Mouse (Mus musculus): ENCODE measurements around the gene Meioc.
"Not testable (repeated sequence)": the region's sequence is repeated elsewhere in the genome, so short reads cannot be mapped to it uniquely, and the experiment has no call there.

GRCm38 (mm10) chr11:102702206-102702605 is 38.7 kb downstream of the Meioc start:
- TF ChIP-seq CTCF (IDR thresholded peaks at IDR 0.05; ENCODE audit: control insufficient read depth, insufficient read depth, insufficient replicate concordance, low read depth, low read length); POLR2A (IDR thresholded peaks at IDR 0.05; ENCODE audit: control insufficient read depth, low read depth, low read length): not testable (repeated sequence)
